Mouse (Mus musculus) thymus, postnatal 25 days (tissue): ENCODE data around the gene Mymx.
A peak's percentile ranks its signal among the peaks of the same experiment; 100 is the strongest.
"Not testable (repeated sequence)": the region's sequence is repeated elsewhere in the genome, so short reads cannot be mapped to it uniquely, and the experiment has no call there.

ENCODE experiments used
- DNase-seq: peaks from one replicate; pipeline ENCODE4 v3.0.0; 2022

Mymx gene

DNA sequence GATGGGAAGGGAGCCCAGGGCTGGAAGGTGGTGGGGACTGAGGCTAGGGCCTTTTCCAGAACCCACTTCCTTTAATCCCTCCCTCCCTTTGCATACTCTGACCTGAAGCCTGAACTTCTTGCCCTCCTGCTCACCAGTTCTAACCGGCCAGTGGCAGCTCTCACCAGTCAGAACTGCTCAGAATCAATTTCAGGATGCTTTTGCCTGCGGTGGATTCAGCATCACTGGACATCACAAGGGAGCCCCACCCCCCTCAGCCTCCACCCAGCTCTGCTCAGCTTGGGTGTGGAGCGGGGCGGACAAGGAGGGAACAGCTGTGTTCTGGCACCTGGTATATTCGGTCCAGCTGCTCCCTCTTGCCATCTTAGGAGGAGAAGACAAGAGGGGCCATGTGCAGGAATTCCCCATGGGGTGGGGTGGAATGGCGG, at the start of gene Mymx:
TSS of gene Mymx (minus strand) at position 226 of the 428 bp plus-strand sequence.
- no peak for DNase-seq

DNA sequence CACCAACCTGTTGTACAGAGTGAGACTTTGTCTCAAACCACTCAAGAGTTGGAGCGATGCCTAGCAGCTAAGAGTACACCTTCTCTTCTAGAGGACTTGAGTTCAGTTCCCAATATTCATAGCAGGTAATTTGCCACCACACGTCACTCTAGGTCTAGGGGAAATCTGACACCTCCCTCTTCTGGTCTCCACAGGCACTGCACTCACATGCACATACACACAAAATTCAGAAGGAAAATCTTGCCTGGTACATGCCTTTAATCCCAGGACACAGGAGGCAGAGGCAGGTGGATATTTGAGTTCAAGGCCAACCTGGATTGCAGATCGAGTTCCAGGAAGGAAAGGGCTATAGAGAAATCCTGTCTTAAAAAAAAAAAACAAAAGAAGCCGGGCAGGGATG, 42.3 kb upstream of the Mymx start:
- DNase-seq: no peak

DNA sequence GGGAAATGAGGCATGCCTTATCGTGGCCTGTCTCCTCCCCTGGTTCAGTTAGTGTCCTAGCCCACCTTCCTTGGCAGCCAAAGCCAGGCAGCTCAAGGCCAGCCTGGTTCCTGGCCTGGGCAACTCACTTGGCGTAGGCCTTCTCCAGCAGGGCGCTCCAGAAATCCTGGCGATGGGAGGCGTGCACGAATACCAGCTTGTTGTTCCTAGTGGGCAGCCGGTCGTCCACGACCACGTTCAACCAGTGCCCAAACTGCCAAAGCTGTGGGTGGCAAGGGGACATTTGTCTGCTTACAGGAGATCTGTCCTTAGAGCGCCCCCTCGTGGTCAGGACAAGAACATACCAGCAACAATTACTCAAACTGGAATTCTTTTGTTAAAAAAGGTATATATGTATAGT, 40.8 kb upstream of the Mymx start:
- peak; percentile 82 for DNase-seq

DNA sequence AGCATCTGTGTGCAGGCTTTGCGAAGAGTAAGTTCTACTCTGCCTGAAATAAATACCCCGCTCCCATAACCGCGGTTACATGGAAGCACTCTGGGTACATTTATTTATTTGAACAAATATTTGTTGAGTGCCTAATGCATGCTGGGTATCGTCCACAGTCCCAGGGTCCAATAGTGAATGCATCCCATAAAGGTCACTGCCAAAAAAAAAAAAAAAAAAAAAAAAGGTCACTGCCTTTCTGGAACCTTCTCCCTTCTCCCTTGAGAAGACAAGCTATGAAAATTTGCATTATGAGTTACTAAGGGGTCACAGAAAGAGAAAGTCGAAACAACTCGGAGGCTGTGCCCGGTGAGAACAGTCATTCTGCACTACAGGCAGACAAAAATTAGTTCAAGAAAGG, 40.1 kb upstream of the Mymx start:
- DNase-seq: no peak

DNA sequence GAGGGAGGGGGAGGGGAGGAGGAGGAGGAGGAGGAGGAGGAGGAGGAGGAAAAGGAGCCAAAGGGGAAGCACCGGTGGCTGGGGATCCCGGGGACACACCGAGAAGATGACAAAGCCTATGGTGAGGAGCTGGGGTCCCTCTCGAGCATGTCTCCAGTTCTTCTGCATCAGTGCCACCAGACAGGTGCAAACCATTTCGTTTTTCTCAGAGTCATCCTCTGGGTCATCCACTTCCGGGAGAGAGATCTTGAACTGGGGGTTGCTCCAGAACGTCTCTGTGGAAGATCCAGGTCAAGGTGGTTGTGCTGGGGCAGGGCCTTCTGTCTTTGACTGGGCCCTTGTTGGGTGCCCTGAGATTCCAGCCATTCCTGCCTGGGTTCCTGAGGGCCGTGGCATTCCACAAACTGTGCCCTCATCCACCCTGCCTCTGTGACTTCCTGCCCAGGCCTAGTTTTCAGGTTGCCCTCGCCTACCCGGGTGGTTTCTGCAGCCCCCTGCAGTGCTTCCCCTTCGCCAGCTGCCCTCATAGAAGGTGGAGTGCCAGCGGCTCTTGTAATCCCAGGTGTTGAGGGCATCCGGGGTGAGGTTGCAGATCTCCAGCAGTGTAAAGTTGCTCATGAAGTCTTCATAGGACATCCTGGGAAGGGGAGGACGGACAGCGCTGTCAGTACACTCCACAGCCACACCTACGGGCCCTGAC, 36.8 kb upstream of the Mymx start:
- DNase-seq: peak; percentile 83

DNA sequence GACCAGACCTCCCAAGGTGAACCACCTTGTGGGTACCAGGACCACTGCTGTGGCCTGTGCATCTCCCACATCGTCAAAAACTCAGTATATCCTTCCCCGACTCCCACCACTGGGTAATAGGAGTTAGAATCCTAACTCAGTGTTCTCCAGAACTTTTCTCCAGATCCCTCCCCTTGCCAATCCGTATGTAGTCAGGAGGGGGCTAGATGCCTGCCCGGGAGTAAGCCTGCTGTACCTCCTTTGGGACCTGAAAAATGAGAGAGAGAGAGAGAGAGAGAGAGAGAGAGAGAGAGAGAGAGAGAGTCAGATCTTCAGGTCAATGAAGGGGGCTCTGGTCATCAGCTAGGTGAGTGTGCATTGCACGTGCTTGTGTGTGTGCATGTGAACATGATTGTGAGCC, 32.1 kb upstream of the Mymx start:
- no peak for DNase-seq

DNA sequence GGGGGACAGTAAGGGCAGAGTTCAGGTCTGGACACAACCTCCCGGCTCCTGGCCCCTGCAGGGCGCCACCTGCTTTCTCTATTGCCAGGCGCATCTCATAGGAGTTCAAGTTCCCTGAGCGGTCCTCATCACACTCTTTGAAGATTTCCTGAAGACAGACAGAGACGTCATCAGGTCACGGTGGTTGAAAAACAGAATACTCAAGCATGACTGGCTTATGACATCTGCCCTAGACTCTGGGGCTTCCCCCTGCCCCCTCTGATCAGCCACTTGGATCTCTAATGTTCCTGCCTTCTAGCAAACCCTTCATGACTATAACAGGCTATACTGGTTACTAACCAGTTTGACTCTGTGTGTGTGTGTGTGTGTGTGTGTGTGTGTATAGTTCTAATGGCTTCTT, 30.0 kb upstream of the Mymx start:
- no peak for DNase-seq

DNA sequence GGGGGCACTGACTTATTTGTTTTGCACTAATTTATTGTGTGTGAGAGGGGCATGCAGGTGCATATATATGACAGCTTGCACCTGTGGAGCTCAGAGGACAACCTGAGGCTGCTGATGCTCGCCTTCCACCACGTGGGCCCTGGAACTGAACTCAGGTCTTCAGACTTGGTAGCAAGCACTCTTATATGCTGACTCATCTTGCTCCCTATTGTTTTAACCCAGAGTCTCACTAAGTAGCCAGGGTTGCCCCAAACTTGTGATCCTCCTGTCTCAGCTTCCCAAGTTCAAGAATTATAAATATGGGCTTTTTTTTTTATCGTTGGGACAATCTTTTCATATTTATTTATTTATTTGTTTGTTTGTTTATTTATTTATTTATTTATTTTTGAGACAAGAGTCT, 29.1 kb upstream of the Mymx start:
- DNase-seq: no peak

DNA sequence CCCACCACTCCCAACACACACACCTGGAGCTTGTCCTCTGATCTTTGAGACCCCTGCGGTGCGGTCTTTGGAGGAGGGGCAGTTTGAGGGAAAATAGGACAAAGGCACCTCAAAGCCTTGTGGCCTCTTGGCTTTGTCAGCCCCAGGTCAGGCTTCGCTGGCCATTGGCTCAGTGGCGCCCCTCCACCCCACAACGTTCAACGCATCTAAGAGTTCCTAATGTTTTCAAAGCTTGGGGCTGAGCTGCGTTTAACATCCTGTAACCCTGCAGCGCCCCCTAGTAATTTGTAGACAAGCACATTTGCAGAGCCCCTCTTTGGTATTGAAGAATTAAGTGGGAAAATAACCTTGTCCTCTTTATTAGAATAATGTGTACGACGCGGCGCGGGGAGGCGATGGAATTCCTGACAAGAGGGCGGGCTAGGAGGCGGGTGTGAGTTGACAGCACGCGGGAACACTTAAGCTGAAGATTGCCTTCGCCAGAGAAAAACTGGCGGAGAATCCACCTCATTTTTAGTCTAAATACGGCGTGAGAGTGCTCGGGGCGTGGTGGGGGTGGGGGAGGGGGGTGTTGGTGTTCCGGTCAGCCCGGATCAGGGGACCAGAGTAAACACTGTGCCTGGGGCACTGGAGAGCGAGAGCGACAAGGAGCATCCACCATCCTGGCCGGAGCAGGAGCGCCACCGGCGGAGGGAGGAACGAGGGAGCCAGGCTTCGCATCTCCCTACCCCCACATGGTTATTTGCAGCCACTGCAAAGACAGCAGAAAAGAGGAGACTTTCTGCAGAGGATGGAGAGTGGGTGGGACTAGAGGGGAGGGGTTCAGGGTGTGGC, 28.2 kb upstream of the Mymx start:
- peak; percentile 78 for DNase-seq

DNA sequence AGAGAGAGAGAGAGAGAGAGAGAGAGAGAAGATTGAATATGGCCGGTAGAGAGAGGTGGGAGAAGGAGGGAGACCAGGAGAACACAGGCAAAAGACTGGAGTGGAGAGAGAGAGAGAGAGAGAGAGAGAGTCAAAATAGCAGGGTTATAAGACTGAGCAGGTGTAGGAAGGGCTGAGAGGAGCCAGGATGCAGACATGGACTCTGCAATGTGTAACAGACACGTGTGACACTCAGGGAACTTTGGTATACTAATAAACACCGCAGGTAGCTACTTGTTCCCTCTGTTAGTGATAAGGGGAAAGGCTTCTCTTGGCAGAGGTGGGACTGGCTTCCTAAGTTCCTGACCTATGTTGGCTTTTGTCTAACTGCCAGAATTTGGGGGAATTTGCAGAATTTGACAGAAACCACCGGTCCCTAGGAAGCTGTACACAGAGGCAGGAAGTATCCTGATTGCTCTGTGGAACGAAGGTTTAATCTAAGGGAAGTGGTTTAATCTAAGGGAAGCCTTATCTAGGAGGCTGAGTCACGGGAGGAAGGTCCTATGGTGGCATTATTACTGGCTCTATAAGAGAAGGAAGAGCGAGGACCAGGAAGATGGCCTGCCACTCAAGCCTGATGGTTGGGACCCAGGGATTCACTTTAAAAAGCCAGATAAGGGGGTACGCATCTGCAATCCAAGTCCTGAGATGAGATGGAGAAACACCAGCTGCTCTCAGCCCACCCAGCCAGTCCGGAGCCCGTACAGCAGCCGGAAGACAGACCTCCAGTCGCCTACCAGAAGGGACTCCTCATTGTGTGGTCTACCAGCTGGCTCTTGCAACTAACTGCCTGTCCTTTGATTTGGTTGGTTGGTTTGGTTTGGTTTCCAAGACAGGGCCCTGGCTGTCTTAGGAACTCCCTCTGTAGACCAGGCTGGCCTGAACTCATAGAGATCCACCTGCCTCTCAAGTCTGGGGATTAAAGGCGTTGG, 27.3 kb upstream of the Mymx start:
- DNase-seq: no peak

DNA sequence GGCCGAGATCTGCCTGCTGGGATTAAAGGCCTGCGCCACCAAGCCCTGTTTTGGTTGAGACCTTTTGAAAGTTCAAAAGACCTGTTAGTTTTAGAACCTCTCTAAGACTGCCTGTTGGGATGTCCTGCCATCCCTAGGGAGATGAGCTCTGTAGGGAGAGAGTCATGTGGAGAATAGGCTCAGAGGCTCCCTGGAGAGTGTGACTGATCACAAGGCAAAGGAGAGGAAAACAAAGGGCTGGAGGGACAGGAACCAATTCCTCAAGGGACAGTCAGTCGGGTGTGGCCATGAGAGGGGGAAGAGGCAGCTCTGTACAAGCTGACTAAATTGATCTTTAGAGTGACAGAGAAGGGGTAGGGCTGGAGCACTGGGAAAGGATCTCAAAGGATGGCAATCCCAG, 26.3 kb upstream of the Mymx start:
- no peak for DNase-seq

DNA sequence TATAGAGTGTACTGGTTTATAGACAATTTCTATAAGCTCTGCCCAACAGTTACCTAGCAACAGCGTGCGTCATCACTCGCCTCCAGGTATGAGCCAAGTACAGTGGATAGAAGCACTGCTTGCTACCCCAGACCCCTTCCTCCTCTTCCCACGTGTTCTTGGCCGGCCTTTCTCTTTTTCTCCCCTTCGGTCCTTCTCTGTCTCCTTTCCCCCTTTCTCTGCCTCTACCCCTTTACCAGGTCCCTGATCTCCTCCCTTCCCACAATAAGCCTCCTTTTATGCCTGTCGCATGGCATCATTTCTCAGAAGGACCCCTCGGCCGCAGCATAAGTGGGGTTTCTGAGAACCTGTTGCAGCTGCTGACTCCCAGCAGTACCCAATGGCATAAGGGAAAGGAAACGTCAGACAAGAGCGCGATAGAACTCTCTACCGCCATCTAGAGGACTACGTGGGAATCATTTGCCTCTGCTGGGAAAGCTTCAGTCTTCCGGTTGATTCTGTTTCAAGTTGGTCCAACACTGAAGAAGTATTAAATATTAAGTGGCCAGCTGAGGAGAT, 24.8 kb upstream of the Mymx start:
- peak; percentile 80 for DNase-seq

DNA sequence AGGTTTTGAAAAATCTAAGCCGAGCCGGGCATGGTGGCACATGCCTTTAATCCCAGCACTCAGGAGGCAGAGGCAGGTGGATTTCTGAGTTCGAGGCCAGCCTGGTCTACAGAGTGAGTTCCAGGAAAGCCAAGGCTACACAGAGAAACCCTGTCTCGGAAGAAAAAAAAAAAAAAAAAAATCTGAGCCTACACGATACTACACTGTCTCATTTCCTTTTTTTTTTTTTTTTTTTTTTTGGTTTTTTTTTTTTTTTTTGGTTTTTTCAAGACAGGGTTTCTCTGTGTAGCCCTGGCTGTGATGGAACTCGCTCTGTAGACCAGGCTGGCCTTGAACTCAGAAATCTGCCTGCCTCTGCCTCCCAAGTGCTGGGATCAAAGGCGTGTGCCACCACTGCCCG, 21.5 kb upstream of the Mymx start:
- not testable (repeated sequence) for DNase-seq

DNA sequence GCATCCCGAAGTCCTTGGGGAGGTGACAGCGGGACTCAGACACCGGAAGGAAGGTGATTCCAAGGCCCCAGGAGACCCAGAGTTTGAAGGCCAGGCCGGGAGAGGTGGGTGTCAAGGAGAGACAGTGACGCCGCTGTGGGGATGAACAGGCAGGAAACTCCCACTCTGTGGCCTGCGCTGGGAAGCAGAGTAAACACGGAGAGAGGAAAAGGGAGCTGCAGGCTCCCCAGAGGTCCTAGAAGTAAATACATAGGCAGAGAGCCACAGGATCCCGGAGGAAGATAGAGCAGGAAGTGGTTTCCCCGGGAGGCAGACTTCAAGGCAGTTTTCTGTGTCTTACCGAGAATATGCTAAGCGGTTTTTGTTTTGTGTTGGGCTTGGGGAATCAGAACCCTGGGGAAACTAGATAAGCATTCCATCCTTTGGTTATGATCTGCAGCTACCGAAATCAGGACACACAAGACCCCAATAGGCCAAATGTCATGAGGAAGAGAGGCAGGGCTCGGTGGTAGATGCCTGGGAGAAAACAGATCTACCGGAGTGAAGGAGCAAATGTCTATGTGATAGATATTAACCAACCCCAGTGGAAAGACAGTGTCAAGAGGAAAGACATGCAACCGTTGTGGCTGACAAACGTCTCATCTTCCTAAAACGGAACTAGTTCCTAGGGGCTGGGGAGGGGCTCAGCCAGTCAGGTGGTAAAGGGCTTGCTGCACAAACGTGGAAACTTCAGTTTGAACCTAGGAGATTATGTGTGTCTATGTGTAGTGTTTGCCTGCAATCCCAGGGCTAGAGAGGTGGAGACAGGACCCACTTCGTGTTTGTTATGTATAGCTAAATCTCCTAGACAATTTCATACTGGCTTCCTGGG, 17.7 kb upstream of the Mymx start:
- DNase-seq: peak; percentile 59

DNA sequence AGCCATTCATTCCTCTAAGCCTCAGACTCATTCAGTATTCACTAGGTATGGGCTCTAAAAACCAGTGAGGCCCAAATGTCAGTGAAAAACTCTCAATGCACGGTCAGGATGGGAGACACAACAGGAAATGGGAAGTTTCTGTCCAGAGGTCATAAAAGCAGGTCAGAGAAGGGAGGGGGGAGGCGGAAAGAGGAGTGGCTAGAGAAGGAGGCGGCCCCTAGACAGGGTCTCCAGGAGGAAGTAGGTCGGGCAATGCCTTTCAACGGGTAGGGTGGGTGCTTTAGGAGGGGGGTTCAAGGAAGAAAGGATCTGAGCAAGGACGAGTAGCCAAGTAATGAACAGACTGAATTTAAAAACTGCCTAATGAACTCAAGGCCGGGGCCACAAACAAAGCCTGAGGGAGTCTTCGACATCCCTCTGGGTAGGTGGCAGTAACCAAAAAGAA, 17.1 kb upstream of the Mymx start:
- DNase-seq: peak; percentile 74

DNA sequence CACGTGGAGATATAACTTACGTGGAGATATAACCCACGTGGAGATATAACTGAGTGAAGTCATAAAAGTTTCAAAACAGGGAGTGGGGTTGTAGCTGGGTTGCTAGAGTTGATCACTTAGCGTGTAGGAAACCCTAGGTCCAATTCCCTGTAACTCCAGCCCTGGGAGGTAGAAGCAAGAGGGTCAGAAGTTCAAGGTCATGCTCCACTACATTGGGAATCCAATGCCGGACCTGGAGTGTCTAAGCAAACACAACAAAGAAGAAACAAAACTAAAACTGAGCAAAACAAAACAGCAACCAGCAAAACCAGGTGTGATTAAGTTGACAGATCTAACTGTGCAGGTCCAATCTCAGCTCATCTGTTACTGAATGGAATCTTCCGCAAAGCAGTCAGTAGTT, 15.8 kb upstream of the Mymx start:
- DNase-seq: no peak

DNA sequence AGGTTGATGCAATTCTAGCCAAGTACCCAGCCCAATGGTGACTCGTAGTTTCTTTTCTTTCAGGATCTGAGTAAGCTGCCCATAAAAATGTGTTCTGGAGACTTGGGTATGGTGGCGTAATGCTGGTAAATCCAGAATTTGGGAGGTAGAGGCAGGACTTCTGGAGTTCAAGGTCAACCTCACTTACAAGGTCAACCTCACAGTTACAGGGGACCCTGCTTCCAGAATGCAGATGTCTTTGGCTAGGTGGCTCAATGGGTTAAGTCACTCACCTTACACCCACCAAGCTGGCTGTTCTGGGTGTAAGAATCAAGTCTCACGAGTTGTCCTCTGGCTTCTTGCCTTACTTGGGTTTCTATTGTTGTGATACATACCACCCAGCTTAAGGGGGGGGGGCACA, 14.8 kb upstream of the Mymx start:
- DNase-seq: no peak

DNA sequence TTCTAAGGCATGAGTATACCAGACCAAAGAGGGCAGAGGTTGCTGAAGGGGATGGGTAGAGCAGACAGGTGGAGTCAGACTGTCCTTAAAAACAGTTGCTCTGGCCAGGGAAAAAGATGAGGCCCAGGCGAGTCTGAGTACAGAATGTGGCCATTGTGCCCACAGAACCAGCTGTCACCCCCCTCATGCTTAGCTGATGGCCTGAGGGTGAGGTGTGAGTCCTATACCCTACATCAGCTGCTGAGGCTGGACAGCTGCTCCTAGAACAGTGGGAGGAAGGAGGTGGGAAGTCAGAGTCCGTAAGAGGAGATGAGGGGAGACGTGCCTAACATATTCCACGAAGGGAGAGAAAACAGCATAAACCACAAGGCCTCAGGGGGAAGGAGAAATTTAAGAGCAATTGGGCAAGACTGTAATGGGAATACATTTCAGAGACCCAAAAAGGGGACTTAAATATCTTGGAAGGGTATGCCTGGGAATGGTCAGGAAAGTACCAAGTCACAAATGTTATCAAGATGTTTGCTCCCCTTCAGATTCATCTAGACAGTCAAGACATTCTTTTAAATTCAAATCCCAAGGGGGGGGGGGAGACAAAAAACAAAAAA, 14.2 kb upstream of the Mymx start:
- no peak for DNase-seq

DNA sequence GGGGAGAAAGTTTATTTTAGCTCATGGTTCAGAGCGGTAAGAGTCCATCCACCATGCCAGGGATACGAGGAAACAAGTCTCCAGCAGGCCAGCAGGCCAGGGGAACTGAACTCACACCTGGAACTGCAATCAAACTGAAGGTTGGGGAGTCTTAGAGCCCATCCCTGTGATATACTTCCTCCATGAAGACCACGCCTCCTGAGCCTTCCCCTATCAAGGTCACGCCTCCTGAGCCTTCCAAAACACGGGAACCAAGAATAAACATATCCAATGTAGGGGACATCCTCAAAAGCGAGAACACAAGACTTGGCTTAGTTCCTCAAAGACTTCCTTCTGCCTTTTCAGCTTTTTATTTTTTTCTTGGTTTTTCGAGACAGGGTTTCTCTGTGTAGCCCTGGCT, 11.0 kb upstream of the Mymx start:
- DNase-seq: no peak

DNA sequence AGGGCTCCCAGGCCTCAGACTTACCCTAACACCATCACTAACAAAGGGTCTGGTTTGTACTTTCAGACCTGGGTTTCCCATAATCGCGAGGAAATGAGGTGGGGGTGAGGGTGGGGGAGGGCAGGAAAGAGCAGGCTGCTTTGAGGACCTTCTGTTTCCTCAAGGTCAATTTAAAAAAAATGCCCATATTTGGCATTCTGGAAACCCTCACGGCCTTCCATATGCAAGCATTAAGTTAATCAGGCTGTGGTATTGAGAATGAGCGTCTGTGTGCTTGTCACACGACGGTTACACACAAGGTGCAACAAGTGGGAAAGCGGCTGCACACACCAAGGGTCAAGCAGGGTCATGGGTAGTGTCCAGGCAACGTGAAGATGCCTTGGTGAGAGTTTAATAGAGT, 10.1 kb upstream of the Mymx start:
- no peak for DNase-seq

DNA sequence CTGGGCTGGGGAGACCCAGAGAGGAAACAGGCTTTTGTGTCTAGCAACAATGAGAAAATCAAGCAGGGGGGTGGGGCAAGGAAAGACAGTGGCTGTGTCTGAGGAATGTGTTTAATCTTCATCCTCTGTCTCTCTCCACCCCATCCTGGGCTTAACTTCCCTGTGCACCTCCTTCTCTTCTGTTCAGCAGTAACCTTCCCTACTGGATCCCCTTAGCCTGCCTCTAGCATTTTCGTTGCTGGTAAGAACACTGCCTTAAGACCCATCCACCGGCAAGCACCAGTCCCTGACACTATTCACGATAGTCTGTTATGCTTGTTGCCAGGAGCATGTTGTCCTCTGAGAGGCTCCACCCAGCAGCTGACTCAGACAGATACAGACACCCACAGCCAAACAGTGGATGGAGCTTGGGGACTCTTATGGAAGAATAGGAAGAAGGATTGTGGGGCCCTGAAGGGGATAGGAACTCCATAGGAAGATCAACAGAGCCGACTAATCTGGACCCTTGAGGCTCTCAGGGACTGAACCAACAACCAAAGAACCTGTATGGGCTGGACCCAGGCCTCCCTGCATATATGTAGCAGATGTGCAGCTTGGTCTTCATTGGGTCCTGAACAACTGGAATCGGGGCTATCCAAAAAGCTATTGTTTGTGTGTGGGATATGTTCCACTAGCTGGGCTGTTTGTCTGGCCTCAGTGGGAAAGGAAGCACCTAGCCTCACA, 8.4 kb upstream of the Mymx start:
- DNase-seq: no peak
